Mouse (Mus musculus) liver, adult 2 months (tissue): ENCODE measurements around the gene Otog.

ENCODE experiments used
- CTCF ChIP-seq: fragments of 200-500 bp; IDR thresholded peaks from 2 replicates; pipeline ENCODE4 v1.5.1; 2011; ENCODE audit warnings: low read depth, low read length, control low read depth
- POLR2A ChIP-seq: fragments of 200-500 bp; IDR thresholded peaks from 2 replicates; pipeline ENCODE4 v1.6.1; 2011; ENCODE audit warnings: low read length, control low read depth; ENCODE audit not compliant: insufficient read depth; ENCODE audit errors: extremely low read depth

DNA sequence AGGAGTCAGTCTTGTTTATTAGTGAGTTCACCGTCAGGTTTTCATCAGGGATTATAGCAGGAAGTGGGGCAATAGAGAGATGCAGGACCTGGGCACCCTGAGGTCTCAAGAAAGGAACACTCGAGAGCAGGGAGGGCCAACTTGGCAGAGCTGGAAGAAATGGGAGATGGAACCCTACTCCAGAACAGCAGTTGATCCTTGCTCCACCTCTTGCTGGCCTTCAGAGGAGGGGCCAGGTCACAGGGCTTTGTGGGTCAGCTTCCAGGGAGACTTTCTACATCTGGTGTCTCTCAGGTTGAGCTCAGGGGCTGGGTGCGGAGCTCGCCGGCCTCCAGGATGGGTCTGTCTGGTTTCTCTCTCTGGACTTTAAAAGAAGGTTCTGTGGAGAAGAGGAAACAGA lies 45.4 kb upstream of the Otog start:
- no peak for TF ChIP-seq CTCF
- no peak for TF ChIP-seq POLR2A
